Mouse (Mus musculus) liver, postnatal 0 days (tissue): Measurements from ENCODE around the gene Olfr57. TPM values are rescaled to one million over a fixed set of nuclear protein-coding genes. Genes with fewer than 3 reads are reported as not detected.
"Not testable (repeated sequence)": the region's sequence is repeated elsewhere in the genome, so short reads cannot be mapped to it uniquely, and the experiment has no call there.

Source experiments
- ATAC-seq: fragments of 200-750 bp; cut with Nextera tagmentation; 2 replicates; pipeline ENCODE4 v1.8.0; 2017; ENCODE audit warnings: mild to moderate bottlenecking, moderate library complexity
- DNase-seq: peaks from one replicate; pipeline ENCODE4 v3.0.0-alpha.2; 2016
- H3K27ac ChIP-seq: fragments of 300-500 bp; sonication (generic); 2 replicates; pipeline ENCODE4 v1.5.1; 2014; ENCODE audit warnings: antibody characterized with exemption, moderate library complexity, mild to moderate bottlenecking, low read depth
- H3K27me3 ChIP-seq: fragments of 300-500 bp; sonication (generic); 2 replicates; pipeline ENCODE4 v1.6.1; 2014; ENCODE audit warnings: low read length, control low read depth, mixed read lengths; ENCODE audit not compliant: insufficient read depth
- H3K36me3 ChIP-seq: fragments of 300-500 bp; sonication (generic); replicated peaks from 2 replicates; pipeline ENCODE4 v1.6.1; 2014; ENCODE audit warnings: mild to moderate bottlenecking, control low read depth, low read length, moderate library complexity, mixed read lengths; ENCODE audit not compliant: insufficient read depth
- H3K4me1 ChIP-seq: fragments of 300-500 bp; sonication (generic); 2 replicates; pipeline ENCODE4 v1.6.1; 2014; ENCODE audit warnings: antibody characterized with exemption, mild to moderate bottlenecking, control low read depth; ENCODE audit not compliant: insufficient read depth
- H3K4me2 ChIP-seq: fragments of 300-500 bp; sonication (generic); 2 replicates; pipeline ENCODE4 v1.6.1; 2014; ENCODE audit warnings: low read depth, mild to moderate bottlenecking, low read length, moderate library complexity, mixed read lengths
- H3K4me3 ChIP-seq: fragments of 300-500 bp; sonication (generic); 2 replicates; pipeline ENCODE4 v1.5.1; 2014; ENCODE audit warnings: low read depth, low read length
- H3K9ac ChIP-seq: fragments of 300-500 bp; sonication (generic); replicated peaks from 2 replicates; pipeline ENCODE4 v1.6.1; 2014; ENCODE audit warnings: mild to moderate bottlenecking, moderate library complexity
- H3K9me3 ChIP-seq: fragments of 300-500 bp; sonication (generic); 2 replicates; pipeline ENCODE4 v1.6.1; 2016; ENCODE audit warnings: mild to moderate bottlenecking, control low read depth, low read length, mixed read lengths
- CTCF ChIP-seq: sonication (generic); IDR thresholded peaks from 2 replicates; pipeline ENCODE4 v1.5.1; 2016; ENCODE audit warnings: antibody characterized with exemption, low read depth
- EP300 ChIP-seq: IDR thresholded peaks from 2 replicates; pipeline ENCODE4 v1.6.1; 2016; ENCODE audit warnings: antibody characterized with exemption, low read depth, mild to moderate bottlenecking
- WGBS: fragments of 180-500 bp; shearing (Covaris S2); extraction: QIAGEN DNeasy Blood & Tissue Kit; methylation state at CpG from one replicate; pipeline ENCODE4 v1.1.7; 2014; ENCODE audit not compliant: insufficient replicate concordance; 5-methylcytosine and 5-hydroxymethylcytosine counted together
- polyA plus RNA-seq: library from polyadenylated mRNA; unstranded; fragments of >200 nt; fragmentation: Nextera tagmentation; extraction: Ambion mirVana; gene quantifications from 2 replicates; pipeline ENCODE4 v1.2.1, GENCODE M21; 2015

The Olfr57 gene
- polyA plus RNA-seq = not detected in 2 replicates

GRCm38 (mm10) chr10:79028441-79028840 lies at the start of gene Olfr57:
Gene Olfr57 (plus strand): TSS chr10:79028741.
- no peaks in the 10 kb centered on the region for H3K4me1 ChIP-seq
- no peaks in the 10 kb centered on the region for H3K9me3 ChIP-seq
- no peaks in the 10 kb centered on the region for H3K27me3 ChIP-seq
- no peaks in the 10 kb centered on the region for H3K36me3 ChIP-seq
- no peak within 1 kb of the TSS for H3K27ac ChIP-seq
- TF ChIP-seq CTCF (no peak), EP300 (no peak)
- H3K9ac ChIP-seq = no peak within 1 kb of the TSS
- DNase-seq (no peak), ATAC-seq (no peak)
- no peak within 1 kb of the TSS for H3K4me2 ChIP-seq
- H3K4me3 ChIP-seq = no peak within 1 kb of the TSS

- TF ChIP-seq EP300 (no peak), CTCF (no peak)
- ATAC-seq (no peak), DNase-seq (no peak)
- Histone ChIP-seq H3K9ac (no peak within 1 kb of the TSS), H3K27ac (no peak within 1 kb of the TSS), H3K4me2 (no peak within 1 kb of the TSS), H3K9me3 (no peaks in the 10 kb centered on the region), H3K27me3 (no peaks in the 10 kb centered on the region), H3K36me3 (no peaks in the 10 kb centered on the region), H3K4me3 (no peak within 1 kb of the TSS), H3K4me1 (no peaks in the 10 kb centered on the region)
Observed at GRCm38 (mm10) chr10:78980750-78981149, 47.8 kb upstream of the Olfr57 start, which contains the start of gene Olfr1352. Gene Olfr1352 (plus strand): TSS chr10:78981050.

- no peaks in the 10 kb centered on the region for H3K9me3 ChIP-seq
- no peak within 1 kb of the TSS for H3K4me3 ChIP-seq
- no peaks in the 10 kb centered on the region for H3K27me3 ChIP-seq
- TF ChIP-seq CTCF (no peak), EP300 (no peak)
- H3K4me2 ChIP-seq = no peak within 1 kb of the TSS
- H3K4me1 ChIP-seq = no peaks in the 10 kb centered on the region
- whole genome bisulfite sequencing = 60% methylated on average over 1 of the region's 1 CpGs
- no peak for ATAC-seq
- DNase-seq = no peak
- H3K36me3 ChIP-seq = no peaks in the 10 kb centered on the region
- no peak within 1 kb of the TSS for H3K27ac ChIP-seq
- no peak within 1 kb of the TSS for H3K9ac ChIP-seq
Observed at GRCm38 (mm10) chr10:79012172-79012571, 16.4 kb upstream of the Olfr57 start, which contains the start of gene Olfr1351. Gene Olfr1351 (plus strand): TSS chr10:79012472.

GRCm38 (mm10) chr10:79042457-79042856 lies 13.9 kb downstream of the Olfr57 start:
- H3K9ac ChIP-seq, ATAC-seq, H3K4me1 ChIP-seq, H3K9me3 ChIP-seq, H3K4me2 ChIP-seq, DNase-seq, H3K27me3 ChIP-seq, H3K36me3 ChIP-seq, H3K27ac ChIP-seq, H3K4me3 ChIP-seq: not testable (repeated sequence)
- WGBS = 77% methylated on average over 2 of the region's 2 CpGs

GRCm38 (mm10) chr10:79057370-79057769 lies 28.8 kb downstream of the Olfr57 start:
- not testable (repeated sequence) for H3K27ac ChIP-seq, DNase-seq, H3K36me3 ChIP-seq, H3K9ac ChIP-seq, H3K4me3 ChIP-seq, H3K4me2 ChIP-seq, H3K27me3 ChIP-seq, H3K4me1 ChIP-seq, ATAC-seq
- H3K9me3 ChIP-seq = peaks cover 11% of the 10 kb centered on the region
- 52% methylated on average over 3 of the region's 3 CpGs for WGBS

Other genes with a start within 250 kb of the Olfr57 start
- 0.08 and 0.13 TPM in 2 replicates for gene Slc1a6, start 248.2 kb upstream of the Olfr57 start, polyA plus RNA-seq
- gene Olfr1356, start 176.6 kb upstream of the Olfr57 start, polyA plus RNA-seq = not detected in 2 replicates
- gene Olfr1355, start 153.2 kb upstream of the Olfr57 start, polyA plus RNA-seq = not detected in 2 replicates
- not detected in 2 replicates for gene Olfr1354, start 115.6 kb upstream of the Olfr57 start, polyA plus RNA-seq
- not detected in 2 replicates for gene Olfr8, start 78.1 kb upstream of the Olfr57 start, polyA plus RNA-seq
- gene Olfr1353, start 65.4 kb upstream of the Olfr57 start, polyA plus RNA-seq = not detected in 2 replicates
- not detected in 2 replicates for gene Olfr1352, start 47.7 kb upstream of the Olfr57 start, polyA plus RNA-seq
- gene Olfr1351, start 16.3 kb upstream of the Olfr57 start, polyA plus RNA-seq = not detected in 2 replicates
- 2.3 and 3.1 TPM in 2 replicates for gene 2610008E11Rik, start 68.9 kb downstream of the Olfr57 start, polyA plus RNA-seq
- gene Vmn2r80, start 120.0 kb downstream of the Olfr57 start, polyA plus RNA-seq = not detected in 2 replicates
- not detected in 2 replicates for gene Vmn2r81, start 219.0 kb downstream of the Olfr57 start, polyA plus RNA-seq